Mouse (Mus musculus): Measurements from ENCODE around the gene Foxi3. TPM values are rescaled to one million over a fixed set of nuclear protein-coding genes. Genes with fewer than 3 reads are reported as not detected.

Foxi3 gene
- total and polyA plus RNA-seq, 3 experiments, result not detected

- no peak for DNase-seq
Observed at GRCm38 (mm10) chr6:70986683-70987082, 30.4 kb downstream of the Foxi3 start.

DNA sequence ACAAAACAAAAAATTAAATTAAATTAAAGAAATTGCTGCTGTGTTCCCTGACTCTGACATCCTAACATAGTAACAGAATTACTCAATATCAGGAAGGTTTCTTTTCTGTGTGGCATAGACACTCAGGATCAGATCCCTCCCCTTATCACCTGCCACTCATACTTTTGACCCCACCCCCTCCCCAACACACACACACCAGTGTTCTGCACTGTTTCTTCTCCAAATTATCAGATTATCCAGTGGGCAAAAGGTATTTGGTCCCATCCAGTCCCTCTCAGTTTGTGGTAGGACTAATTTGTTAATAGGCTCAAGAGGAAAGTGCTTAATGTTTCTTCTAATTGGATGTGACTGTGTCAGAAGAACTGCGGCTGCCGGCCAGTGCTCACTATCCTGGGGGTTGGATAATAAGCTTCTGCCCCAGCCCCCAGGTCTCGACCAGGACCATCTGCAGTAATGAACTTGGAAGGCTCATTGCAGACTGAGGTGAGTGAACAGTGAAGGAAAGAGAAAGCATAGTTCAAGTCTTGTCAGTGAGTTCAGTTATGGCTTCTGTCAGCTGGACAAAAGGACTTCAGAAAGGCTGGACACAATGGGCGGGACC, 39.9 kb downstream of the Foxi3 start:
- no peak for DNase-seq

DNA sequence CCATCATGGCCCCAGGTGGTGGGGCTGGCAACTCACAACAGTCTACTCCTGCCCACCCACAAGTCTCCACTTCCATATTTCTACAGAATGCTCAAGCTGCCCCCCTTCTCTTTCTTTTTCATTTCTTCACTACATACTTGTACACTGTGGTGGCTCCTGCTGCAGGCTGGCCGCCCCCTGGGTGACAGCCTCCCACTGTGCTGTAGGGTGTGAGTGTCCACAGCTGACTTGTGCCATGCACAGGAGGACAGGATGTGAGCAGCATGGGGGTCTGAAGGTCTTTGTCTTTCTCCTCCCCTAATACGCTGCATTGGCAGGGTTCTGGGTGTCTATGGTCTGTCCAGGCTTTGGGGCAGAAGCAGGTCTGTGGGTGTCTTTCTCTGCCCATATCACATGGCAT, 46.3 kb downstream of the Foxi3 start:
- no peak for DNase-seq

DNA sequence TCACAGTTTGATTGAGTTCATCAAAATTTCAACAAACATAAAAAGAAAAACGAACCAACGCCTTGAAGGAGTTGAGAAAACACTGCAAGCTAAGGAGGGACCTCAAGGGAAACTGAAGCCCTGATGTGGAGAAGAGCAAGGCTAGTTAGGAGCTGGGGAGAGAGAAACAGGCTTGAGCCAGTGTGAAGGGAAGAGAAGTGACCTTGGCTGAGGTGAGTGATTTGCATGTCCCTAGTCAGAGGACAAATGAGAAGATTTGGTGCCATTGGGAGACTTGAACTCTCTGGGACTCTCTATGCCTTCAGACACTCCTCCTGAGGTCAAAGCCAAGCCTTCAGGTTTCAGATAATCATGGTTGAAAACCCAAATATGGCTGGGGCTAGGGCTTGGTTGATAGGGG, 47.8 kb downstream of the Foxi3 start:
- DNase-seq, result no peak

Other genes with a start within 250 kb of the Foxi3 start
- gene Rpia, start 164.3 kb upstream of the Foxi3 start, total RNA-seq (2021), result 10 to 100 TPM; 15.6 to 16.8 TPM
- gene Rpia, start 164.3 kb upstream of the Foxi3 start, polyA plus RNA-seq (2012; rRNA removed), result 6.2 and 6.9 TPM in 2 replicates
- gene Eif2ak3, start 112.0 kb upstream of the Foxi3 start, total RNA-seq (2021), result 10 to 100 TPM; 18.1 to 21.1 TPM
- gene Eif2ak3, start 112.0 kb upstream of the Foxi3 start, polyA plus RNA-seq (2012; rRNA removed), result 11.5 and 13.2 TPM in 2 replicates
- gene Tex37, start 37.6 kb upstream of the Foxi3 start, total RNA-seq (2021), result not detected
- gene Tex37, start 37.6 kb upstream of the Foxi3 start, polyA plus RNA-seq (2012; rRNA removed), result not detected in 2 replicates
- 10 to 100 TPM; 14.9 to 18.5 TPM for gene Thnsl2, start 187.9 kb downstream of the Foxi3 start, total RNA-seq (2021)
- 22.1 and 24.3 TPM in 2 replicates for gene Thnsl2, start 187.9 kb downstream of the Foxi3 start, polyA plus RNA-seq (2012; rRNA removed)
- gene Fabp1, start 243.3 kb downstream of the Foxi3 start, total RNA-seq (2021), result 10 to 100 TPM in 1 of 2 experiments, not detected in 1; 15.4 TPM
- not detected in 2 replicates for gene Fabp1, start 243.3 kb downstream of the Foxi3 start, polyA plus RNA-seq (2012; rRNA removed)

Measured in adrenal gland, adult 2 months (tissue).